Mouse (Mus musculus) stomach, embryonic 14.5 days (tissue): Measurements from ENCODE around the gene Retsat. TPM values are rescaled to one million over a fixed set of nuclear protein-coding genes. Genes with fewer than 3 reads are reported as not detected.

ENCODE experiments used
- ATAC-seq: fragments of 200-750 bp; cut with Nextera tagmentation; 2 replicates; pipeline ENCODE4 v1.8.0; 2017; ENCODE audit warnings: low read depth, moderate TSS enrichment; ENCODE audit not compliant: insufficient number of reproducible peaks, insufficient read depth, low FRiP score
- H3K27ac ChIP-seq: fragments of 300-500 bp; sonication (generic); 2 replicates; pipeline ENCODE4 v1.5.1; 2014; ENCODE audit warnings: mild to moderate bottlenecking, low read length, moderate library complexity, mixed read lengths
- H3K27me3 ChIP-seq: fragments of 300-500 bp; sonication (generic); 2 replicates; pipeline ENCODE4 v1.6.1; 2014; ENCODE audit warnings: low read length, control low read depth, mixed read lengths; ENCODE audit not compliant: control insufficient read depth, insufficient read depth
- H3K36me3 ChIP-seq: fragments of 300-500 bp; sonication (generic); 2 replicates; pipeline ENCODE4 v1.6.1; 2014; ENCODE audit warnings: mild to moderate bottlenecking, control low read depth, low read length, moderate library complexity, mixed read lengths; ENCODE audit not compliant: control insufficient read depth, insufficient read depth
- H3K4me1 ChIP-seq: fragments of 300-500 bp; sonication (generic); 2 replicates; pipeline ENCODE4 v1.6.1; 2014; ENCODE audit warnings: low read length, control low read depth, mixed read lengths; ENCODE audit not compliant: control insufficient read depth, insufficient read depth
- H3K4me2 ChIP-seq: fragments of 300-500 bp; sonication (generic); replicated peaks from 2 replicates; pipeline ENCODE4 v1.6.1; 2014; ENCODE audit warnings: low read depth, low read length, control low read depth
- H3K4me3 ChIP-seq: fragments of 300-500 bp; sonication (generic); 2 replicates; pipeline ENCODE4 v1.5.1; 2014; ENCODE audit warnings: low read depth, low read length, control low read depth
- H3K9ac ChIP-seq: fragments of 300-500 bp; sonication (generic); replicated peaks from 2 replicates; pipeline ENCODE4 v1.6.1; 2014; ENCODE audit warnings: low read depth, mild to moderate bottlenecking, control low read depth, low read length, moderate library complexity, mixed read lengths
- H3K9me3 ChIP-seq: fragments of 300-500 bp; sonication (generic); 2 replicates; pipeline ENCODE4 v1.6.1; 2016; ENCODE audit warnings: low read depth, low read length, control low read depth; ENCODE audit not compliant: control insufficient read depth
- WGBS: fragments of 180-500 bp; shearing (Covaris S2); extraction: QIAGEN DNeasy Blood & Tissue Kit; methylation state at CpG from one replicate; pipeline ENCODE4 v1.1.7; 2014; 5-methylcytosine and 5-hydroxymethylcytosine counted together
- polyA plus RNA-seq: library from polyadenylated mRNA; unstranded; fragments of >200 nt; fragmentation: Nextera tagmentation; extraction: Ambion mirVana; gene quantifications from 2 replicates; pipeline ENCODE4 v1.2.1, GENCODE M21; 2014

The Retsat gene
- polyA plus RNA-seq, 1 experiment from 2014 or later = 21.9 TPM

DNA sequence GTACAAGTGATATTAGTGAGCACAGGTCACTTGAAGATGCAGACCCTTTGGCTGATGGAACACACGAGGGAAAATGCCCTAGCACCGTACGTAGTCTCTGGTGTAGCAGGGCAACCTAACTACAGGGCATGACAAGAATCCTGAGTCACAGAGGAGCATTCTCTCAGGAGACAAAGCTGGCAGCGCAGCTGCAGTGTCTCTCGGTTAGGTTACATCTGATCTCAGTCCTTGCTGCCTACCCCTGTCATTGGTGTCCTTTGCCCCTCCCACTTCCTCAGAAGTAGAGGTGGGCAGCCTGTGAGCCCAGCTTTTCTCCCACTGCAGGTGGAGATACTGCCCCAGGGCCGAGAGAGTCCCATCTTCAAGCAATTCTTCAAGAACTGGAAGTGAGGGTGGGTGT lies 35.8 kb upstream of the Retsat start:
- no peak for ATAC-seq
- Histone ChIP-seq H3K36me3 (no peaks in the 10 kb centered on the region), H3K4me1 (no peaks in the 10 kb centered on the region), H3K27ac (no peak overlapping the region), H3K4me3 (no peak overlapping the region), H3K4me2 (no peak overlapping the region), H3K9me3 (no peaks in the 10 kb centered on the region), H3K9ac (no peak overlapping the region), H3K27me3 (no peaks in the 10 kb centered on the region)
- 41% methylated on average over 6 of the region's 6 CpGs for WGBS

DNA sequence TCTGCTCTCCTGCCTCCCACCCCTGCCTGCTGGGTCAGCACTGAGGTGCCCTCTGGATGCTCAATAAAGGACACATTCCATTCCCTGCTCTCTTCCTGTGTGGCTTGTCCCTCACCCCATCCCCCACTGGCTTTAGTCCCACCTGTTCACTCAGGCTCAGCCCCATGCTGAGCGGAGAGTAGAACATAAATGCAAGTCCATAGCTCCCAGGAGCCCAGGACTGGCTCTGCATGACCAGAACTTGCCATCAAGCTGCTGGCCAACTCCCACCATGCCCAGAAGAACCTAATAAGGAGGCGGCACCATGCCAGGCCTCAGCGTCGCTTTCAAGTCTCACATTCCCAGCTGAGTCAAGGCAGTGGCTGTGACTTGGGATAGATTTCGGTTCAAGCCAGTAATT lies 35.4 kb upstream of the Retsat start:
- Histone ChIP-seq H3K36me3 (0 out of 2 replicates have a peak, but pooled peaks cover under 1% of the 10 kb centered on the region), H3K4me2 (no peak overlapping the region), H3K4me3 (no peak overlapping the region), H3K27me3 (no peaks in the 10 kb centered on the region), H3K9ac (no peak overlapping the region), H3K9me3 (no peaks in the 10 kb centered on the region), H3K27ac (no peak overlapping the region), H3K4me1 (no peaks in the 10 kb centered on the region)
- ATAC-seq = no peak
- 74% methylated on average over 5 of the region's 5 CpGs for WGBS

DNA sequence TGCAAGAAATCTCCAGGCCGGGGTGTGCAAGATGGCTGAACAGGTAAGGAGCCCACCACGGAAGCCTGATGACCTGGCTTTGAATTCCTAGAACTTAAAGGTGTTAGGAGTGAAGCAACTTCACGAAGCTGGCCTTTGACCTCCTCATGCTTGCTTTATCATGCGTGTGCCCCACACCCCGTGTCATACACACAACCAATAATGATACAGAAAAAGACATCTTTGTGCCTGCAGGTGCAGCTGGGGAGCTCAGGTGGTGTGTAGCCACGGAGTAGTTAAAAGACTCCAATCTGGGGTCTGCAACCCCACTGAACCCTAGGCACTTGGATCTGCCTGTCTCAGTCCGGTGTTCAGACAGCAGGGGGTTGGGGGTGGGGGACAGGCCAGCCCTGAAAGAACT lies 32.8 kb upstream of the Retsat start:
- Histone ChIP-seq H3K9ac (no peak overlapping the region), H3K27me3 (no peaks in the 10 kb centered on the region), H3K9me3 (no peaks in the 10 kb centered on the region), H3K4me3 (no peak overlapping the region), H3K36me3 (peaks cover 5% of the 10 kb centered on the region; the same call in 1 of the 2 replicates), H3K4me2 (no peak overlapping the region), H3K4me1 (no peaks in the 10 kb centered on the region), H3K27ac (no peak overlapping the region)
- no peak for ATAC-seq
- 68% methylated on average over 7 of the region's 7 CpGs for WGBS

DNA sequence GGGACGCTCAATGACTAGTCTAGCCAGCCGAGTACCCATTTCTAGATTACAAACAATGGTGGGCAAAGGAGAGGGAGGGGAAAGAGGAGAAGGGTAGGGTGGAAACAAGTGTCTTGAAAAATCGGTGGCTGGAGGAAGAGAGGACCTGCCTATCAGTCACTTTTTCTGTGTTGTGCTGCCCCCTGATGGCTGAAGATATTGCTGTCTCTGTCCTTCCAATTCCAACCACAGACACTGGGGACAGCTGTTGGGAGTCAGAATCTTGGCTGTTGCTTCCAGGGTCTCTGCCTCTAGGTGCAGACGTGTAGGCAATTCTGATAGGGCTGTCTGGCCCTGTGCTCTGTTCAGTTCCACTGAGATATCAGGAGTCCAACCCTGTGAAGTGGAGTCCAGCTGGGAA lies 32.2 kb upstream of the Retsat start:
- ATAC-seq = peak; percentile 57; the same call in 1 of the 2 replicates
- Histone ChIP-seq H3K9ac (no peak overlapping the region), H3K4me1 (no peaks in the 10 kb centered on the region), H3K4me2 (no peak overlapping the region), H3K27me3 (no peaks in the 10 kb centered on the region), H3K27ac (no peak overlapping the region), H3K9me3 (no peaks in the 10 kb centered on the region), H3K4me3 (no peak overlapping the region), H3K36me3 (peaks cover 5% of the 10 kb centered on the region; the same call in 1 of the 2 replicates)
- WGBS = 1% methylated on average over 4 of the region's 4 CpGs

DNA sequence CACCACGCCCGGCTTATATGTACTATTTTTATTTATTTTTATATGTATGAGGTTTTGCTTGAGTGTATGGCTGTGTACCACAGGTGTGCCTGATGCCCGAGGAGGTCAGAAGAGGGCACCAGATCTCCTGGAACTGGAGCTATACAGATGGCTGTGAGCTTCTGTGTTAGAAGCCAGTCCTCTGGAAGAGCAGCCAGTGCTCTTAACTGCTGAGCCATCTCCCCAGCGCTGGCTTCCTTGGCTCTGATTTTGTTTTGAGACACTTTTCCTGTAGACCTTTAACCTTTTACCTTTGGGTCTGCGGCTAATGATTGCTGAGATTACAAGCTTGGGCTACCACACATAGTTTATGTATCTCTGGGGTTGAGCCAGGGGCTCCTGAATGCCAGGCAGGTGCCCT lies 30.8 kb upstream of the Retsat start:
- Histone ChIP-seq H3K27me3 (no peaks in the 10 kb centered on the region), H3K27ac (no peak overlapping the region), H3K4me3 (no peak overlapping the region), H3K9me3 (no peaks in the 10 kb centered on the region), H3K4me2 (no peak overlapping the region), H3K36me3 (peaks cover 5% of the 10 kb centered on the region; the same call in 1 of the 2 replicates), H3K9ac (no peak overlapping the region), H3K4me1 (no peaks in the 10 kb centered on the region)
- no peak for ATAC-seq
- WGBS = 86% methylated on average over 5 of the region's 5 CpGs

DNA sequence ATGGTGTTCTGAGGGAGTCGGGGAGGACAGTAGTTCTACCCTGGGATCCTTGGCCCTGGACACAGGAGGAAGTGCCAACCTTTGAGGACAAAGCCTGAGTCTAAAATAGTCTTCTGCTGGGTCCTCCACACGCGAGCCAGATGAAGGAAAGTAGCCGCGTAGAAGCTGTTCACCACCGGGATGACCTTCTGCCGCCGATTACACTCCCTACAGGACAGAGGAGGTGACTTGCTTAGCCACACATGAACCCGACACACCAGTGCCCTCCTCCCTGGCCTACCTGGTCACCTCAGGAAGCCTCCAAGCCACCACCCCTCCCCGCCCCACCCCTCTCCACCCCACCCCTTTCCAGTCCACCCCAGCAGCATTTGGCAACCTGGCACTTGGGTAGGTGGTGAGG lies 29.5 kb upstream of the Retsat start:
- Histone ChIP-seq H3K27me3 (no peaks in the 10 kb centered on the region), H3K27ac (no peak overlapping the region), H3K4me1 (no peaks in the 10 kb centered on the region), H3K9ac (no peak overlapping the region), H3K9me3 (no peaks in the 10 kb centered on the region), H3K36me3 (peaks cover 5% of the 10 kb centered on the region; the same call in 1 of the 2 replicates), H3K4me3 (no peak overlapping the region), H3K4me2 (no peak overlapping the region)
- no peak for ATAC-seq
- WGBS = 90% methylated on average over 10 of the region's 10 CpGs

DNA sequence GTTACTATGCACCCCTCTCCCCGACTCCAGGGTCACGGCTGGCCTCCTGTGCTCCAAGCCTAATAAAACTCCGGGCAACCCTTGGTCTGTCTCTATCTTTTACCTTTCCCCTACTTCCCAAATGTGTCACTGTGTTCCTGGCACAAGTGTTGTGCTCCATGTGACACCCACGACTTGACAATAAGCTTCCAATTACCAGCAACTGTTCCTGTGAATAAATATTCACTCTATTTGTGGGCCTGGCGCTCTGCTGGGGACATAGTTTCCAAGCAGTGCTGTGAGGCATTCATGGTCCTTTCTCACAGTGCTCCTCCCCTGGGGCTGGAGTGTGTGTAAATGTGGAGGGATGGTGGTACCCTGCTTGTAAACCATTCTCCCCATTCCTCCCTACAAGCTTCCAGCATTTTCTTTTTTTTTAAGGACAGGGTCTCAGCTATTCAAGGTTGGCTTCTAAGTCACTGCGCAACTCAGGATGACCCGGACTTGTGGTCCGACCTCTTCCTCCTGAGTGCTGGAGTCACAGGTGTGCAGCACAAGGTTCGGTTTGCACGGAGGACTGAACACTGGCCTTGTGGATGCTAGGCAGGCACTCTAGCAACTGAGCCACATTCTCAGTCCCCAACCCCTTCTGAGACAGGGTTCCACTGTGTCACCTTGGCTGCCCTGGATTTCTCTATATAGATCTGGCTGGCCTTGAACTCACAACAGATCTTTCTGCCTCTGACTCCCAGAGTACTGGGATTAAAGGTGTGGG lies 27.5 kb upstream of the Retsat start:
- Histone ChIP-seq H3K27ac (no peak overlapping the region), H3K9me3 (no peaks in the 10 kb centered on the region), H3K27me3 (no peaks in the 10 kb centered on the region), H3K4me1 (no peaks in the 10 kb centered on the region), H3K9ac (no peak overlapping the region), H3K4me2 (no peak overlapping the region), H3K36me3 (peaks cover 5% of the 10 kb centered on the region; the same call in 1 of the 2 replicates), H3K4me3 (no peak overlapping the region)
- no peak for ATAC-seq
- 86% methylated on average over 10 of the region's 10 CpGs for WGBS

DNA sequence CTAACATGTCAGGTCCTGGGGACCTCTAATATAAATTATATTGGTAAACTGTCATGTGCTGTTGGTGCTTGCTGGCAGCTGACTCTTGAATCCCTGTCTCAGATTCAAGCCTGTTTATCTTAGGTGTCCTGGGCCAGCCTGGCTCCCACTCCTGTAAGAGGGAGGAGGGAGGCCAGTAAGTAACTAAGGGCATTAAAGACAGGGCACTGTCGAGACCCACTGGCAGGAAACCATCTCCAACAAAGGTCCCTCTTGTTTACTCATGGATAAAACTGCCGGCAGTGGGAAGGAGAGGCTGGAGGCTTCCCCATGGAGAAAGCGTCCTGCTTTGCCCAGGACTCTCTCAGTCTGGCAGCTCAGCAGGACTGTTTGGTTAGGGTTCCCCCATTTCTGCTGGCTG lies 26.4 kb upstream of the Retsat start:
- H3K36me3 ChIP-seq = peaks cover 5% of the 10 kb centered on the region; the same call in 1 of the 2 replicates
- H3K4me2 ChIP-seq = no peak overlapping the region
- H3K4me3 ChIP-seq = no peak overlapping the region
- no peak for ATAC-seq
- H3K27ac ChIP-seq = no peak overlapping the region
- H3K4me1 ChIP-seq = no peaks in the 10 kb centered on the region
- H3K9me3 ChIP-seq = no peaks in the 10 kb centered on the region
- no peaks in the 10 kb centered on the region for H3K27me3 ChIP-seq
- no peak overlapping the region for H3K9ac ChIP-seq
- WGBS = 39% methylated on average over 3 of the region's 3 CpGs

DNA sequence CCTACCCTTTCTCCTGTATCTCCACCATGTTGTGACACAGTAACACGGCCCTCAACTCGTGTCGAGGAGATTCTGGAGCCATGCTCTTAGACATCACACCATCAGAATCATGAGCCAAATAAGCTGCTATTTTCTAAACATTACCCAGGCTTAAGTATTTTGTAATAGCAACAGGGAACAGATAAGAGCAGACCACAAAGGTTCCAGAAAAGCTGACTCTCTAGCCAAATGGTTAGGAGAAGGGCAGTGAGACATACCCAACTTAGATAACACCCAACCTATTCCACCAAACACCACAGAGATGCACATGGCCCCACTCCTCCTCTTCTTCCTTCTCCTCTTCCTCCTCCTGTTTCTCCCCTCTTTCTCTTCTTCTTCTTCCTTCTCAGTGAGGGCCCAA lies 22.2 kb upstream of the Retsat start:
- Histone ChIP-seq H3K4me2 (no peak overlapping the region), H3K9me3 (no peaks in the 10 kb centered on the region), H3K27ac (no peak overlapping the region), H3K4me1 (no peaks in the 10 kb centered on the region), H3K9ac (no peak overlapping the region), H3K36me3 (no peaks in the 10 kb centered on the region; the same call in 1 of the 2 replicates), H3K4me3 (no peak overlapping the region), H3K27me3 (no peaks in the 10 kb centered on the region)
- ATAC-seq = no peak
- 93% methylated on average over 3 of the region's 3 CpGs for WGBS
